12 mouse cellular contexts compared by ENCODE assay signal in genomic region chr8:11165592-11165991, GRCm38 (mm10).
DNase-seq lines count a peak whose midpoint lies in the region; ATAC-seq and TF ChIP-seq lines count a peak whose summit lies in the region.
"Had no signal": no experiment of that assay in that cellular context is flagged by ENCODE, and none has a peak within 500 bp of the region (broad histone marks: within the 10 kb centered on the region; RNA-seq: fewer than 3 reads in every experiment).

No protein-coding gene starts in this region.

- H3K27me3 ChIP-seq in lung, embryonic 15.5 days, result no peaks in the 10 kb centered on the region
- no peaks in the 10 kb centered on the region for H3K27me3 ChIP-seq in lung, postnatal 0 days (replicated peaks; ENCODE audit: insufficient read depth, low read length)
- no peaks in the 10 kb centered on the region for H3K27me3 ChIP-seq in embryonic facial prominence, embryonic 15.5 days
- no peaks in the 10 kb centered on the region for H3K27me3 ChIP-seq in stomach, postnatal 0 days (ENCODE audit: control insufficient read depth, insufficient read depth, low read length)

- ATAC-seq in frontal cortex, adult (ENCODE audit: low TSS enrichment), result peak; percentile 44; the same call in 1 of the 2 replicates
- peak; percentile 23; the same call in 1 of the 2 replicates for ATAC-seq in lung, embryonic 15.5 days (ENCODE audit: borderline replicate concordance, extremely low read depth, low FRiP score, low TSS enrichment)
- ATAC-seq in lung, postnatal 0 days, result no peak
- peak; percentile 45; the same call in 1 of the 2 replicates for ATAC-seq in embryonic facial prominence, embryonic 15.5 days (ENCODE audit: insufficient number of reproducible peaks, low FRiP score, low TSS enrichment, low read depth)
- 0 out of 2 replicates have a peak, but pooled peaks have one; percentile 39 for ATAC-seq in stomach, postnatal 0 days (ENCODE audit: low FRiP score, low TSS enrichment)
- ATAC-seq: forebrain, embryonic 16.5 days; hindbrain, embryonic 16.5 days; liver, embryonic 12.5 days had no signal

- H3K4me3 ChIP-seq in lung, embryonic 15.5 days, result no peak overlapping the region
- no peak overlapping the region for H3K4me3 ChIP-seq in lung, postnatal 0 days (ENCODE audit: low read depth, low read length)
- H3K4me3 ChIP-seq in embryonic facial prominence, embryonic 15.5 days (replicated peaks), result no peak overlapping the region
- H3K4me3 ChIP-seq in stomach, postnatal 0 days (ENCODE audit: low read depth, low read length), result no peak overlapping the region
- H3K4me3 ChIP-seq: liver, embryonic 12.5 days had no signal

- H3K4me2 ChIP-seq in lung, embryonic 15.5 days, result no peak overlapping the region
- no peak overlapping the region for H3K4me2 ChIP-seq in lung, postnatal 0 days (replicated peaks; ENCODE audit: low read depth, low read length)
- H3K4me2 ChIP-seq in embryonic facial prominence, embryonic 15.5 days (replicated peaks), result no peak overlapping the region
- H3K4me2 ChIP-seq in stomach, postnatal 0 days (replicated peaks; ENCODE audit: low read depth), result no peak overlapping the region
- H3K4me2 ChIP-seq: liver, embryonic 12.5 days had no signal

- no peak overlapping the region for H3K9ac ChIP-seq in lung, embryonic 15.5 days
- H3K9ac ChIP-seq in lung, postnatal 0 days (replicated peaks; ENCODE audit: low read depth), result no peak overlapping the region
- H3K9ac ChIP-seq in embryonic facial prominence, embryonic 15.5 days, result no peak overlapping the region
- H3K9ac ChIP-seq in stomach, postnatal 0 days (ENCODE audit: low read length), result no peak overlapping the region
- H3K9ac ChIP-seq: liver, embryonic 12.5 days had no signal

- DNase-seq in frontal cortex, postnatal 25 days (ENCODE audit: low spot score in 2 of 2), result no peak
- DNase-seq in lung, postnatal 0 days (ENCODE audit: low spot score), result no peak
- no peak for DNase-seq in stomach, postnatal 0 days (ENCODE audit: low spot score)
- no peak for DNase-seq in ovary, postnatal 36 days (ENCODE audit: low spot score)
- no peak for DNase-seq in spleen, postnatal 10 days (ENCODE audit: low spot score in 2 of 2)
- DNase-seq: kidney, adult 9 months had no signal

- no peaks in the 10 kb centered on the region for H3K9me3 ChIP-seq in lung, embryonic 15.5 days
- H3K9me3 ChIP-seq in lung, postnatal 0 days (ENCODE audit: low read length), result no peaks in the 10 kb centered on the region
- H3K9me3 ChIP-seq in embryonic facial prominence, embryonic 15.5 days (replicated peaks), result no peaks in the 10 kb centered on the region
- no peaks in the 10 kb centered on the region for H3K9me3 ChIP-seq in stomach, postnatal 0 days (ENCODE audit: control insufficient read depth, low read length)
- H3K9me3 ChIP-seq: liver, embryonic 12.5 days had no signal

- 19% methylated on average over 4 of the region's 4 CpGs for WGBS in lung, embryonic 15.5 days
- 31% methylated on average over 4 of the region's 4 CpGs for WGBS in lung, postnatal 0 days
- WGBS in embryonic facial prominence, embryonic 15.5 days, result 13% methylated on average over 4 of the region's 4 CpGs
- WGBS in stomach, postnatal 0 days, result 32% methylated on average over 4 of the region's 4 CpGs

- H3K36me3 ChIP-seq in lung, embryonic 15.5 days, result no peaks in the 10 kb centered on the region
- H3K36me3 ChIP-seq in lung, postnatal 0 days (ENCODE audit: insufficient read depth, low read length), result no peaks in the 10 kb centered on the region
- H3K36me3 ChIP-seq in embryonic facial prominence, embryonic 15.5 days, result no peaks in the 10 kb centered on the region
- no peaks in the 10 kb centered on the region for H3K36me3 ChIP-seq in stomach, postnatal 0 days (ENCODE audit: control insufficient read depth, insufficient read depth, low read length)
- H3K36me3 ChIP-seq: liver, embryonic 12.5 days had no signal

- no peak overlapping the region for H3K27ac ChIP-seq in lung, embryonic 15.5 days
- no peak overlapping the region for H3K27ac ChIP-seq in lung, postnatal 0 days (ENCODE audit: low read length)
- H3K27ac ChIP-seq in embryonic facial prominence, embryonic 15.5 days (replicated peaks), result peak overlapping the region; percentile 48; the same call in 1 of the 2 replicates
- no peak overlapping the region for H3K27ac ChIP-seq in stomach, postnatal 0 days (replicated peaks)
- H3K27ac ChIP-seq: liver, embryonic 12.5 days had no signal

- no peak for TF ChIP-seq CTCF in lung, postnatal 0 days (IDR thresholded peaks at IDR 0.05)
- no peak for TF ChIP-seq CTCF in stomach, postnatal 0 days (IDR thresholded peaks at IDR 0.05; ENCODE audit: low read depth)

- TF ChIP-seq EP300 in lung, postnatal 0 days (IDR thresholded peaks at IDR 0.05), result no peak
- no peak for TF ChIP-seq EP300 in stomach, postnatal 0 days (optimal IDR thresholded peaks at IDR 0.05)

- H3K4me1 ChIP-seq in lung, embryonic 15.5 days, result no peaks in the 10 kb centered on the region
- H3K4me1 ChIP-seq in lung, postnatal 0 days (ENCODE audit: insufficient read depth, low read depth, low read length), result no peaks in the 10 kb centered on the region
- H3K4me1 ChIP-seq in embryonic facial prominence, embryonic 15.5 days, result peaks cover 11% of the 10 kb centered on the region
- no peaks in the 10 kb centered on the region for H3K4me1 ChIP-seq in stomach, postnatal 0 days (replicated peaks; ENCODE audit: control insufficient read depth, insufficient read depth)
- H3K4me1 ChIP-seq: liver, embryonic 12.5 days had no signal
